Mouse (Mus musculus): Measurements from ENCODE around the gene Ly6g6d. TPM values are rescaled to one million over a fixed set of nuclear protein-coding genes. Genes with fewer than 3 reads are reported as not detected.
A peak's percentile ranks its signal among the peaks of the same experiment; 100 is the strongest.

Gene Ly6g6d
- polyA plus RNA-seq, 1 experiment from 2014 or later, result 4.3 TPM

DNA sequence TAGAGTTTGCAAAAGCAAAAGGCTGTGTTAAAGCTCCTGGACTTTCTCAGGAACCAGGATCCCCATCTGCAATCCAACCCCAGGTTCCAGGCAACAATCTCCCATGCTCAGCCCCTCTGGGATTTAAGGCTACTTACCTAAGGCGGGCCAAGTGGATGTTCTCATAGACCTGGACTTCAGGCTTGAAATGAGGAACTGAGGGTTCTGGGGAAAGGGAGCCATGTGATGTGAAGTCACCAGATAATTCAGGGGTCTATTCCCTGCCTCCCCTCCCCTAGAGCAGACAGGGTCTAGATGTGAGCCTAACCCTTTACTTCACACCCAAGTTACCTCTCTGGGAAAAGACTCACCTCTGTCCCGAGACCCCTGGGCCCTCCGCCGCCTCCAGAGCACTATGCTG is 2.8 kb upstream of the Ly6g6d start:
- H3K36me3 ChIP-seq (ENCODE audit: control insufficient read depth, insufficient read depth, low read length), result no peaks in the 10 kb centered on the region
- H3K4me1 ChIP-seq (ENCODE audit: control insufficient read depth, insufficient read depth, low read length), result peaks cover 9% of the 10 kb centered on the region; the same call in 1 of the 2 replicates
- ATAC-seq (ENCODE audit: low FRiP score, low TSS enrichment), result no peak
- H3K27me3 ChIP-seq (ENCODE audit: control insufficient read depth, insufficient read depth, low read length), result peaks cover 2% of the 10 kb centered on the region; the same call in 1 of the 2 replicates
- H3K9me3 ChIP-seq (ENCODE audit: control insufficient read depth, low read length), result no peaks in the 10 kb centered on the region
- H3K27ac ChIP-seq (ENCODE audit: low read depth, low read length), result no peak overlapping the region
- H3K4me3 ChIP-seq (ENCODE audit: low read length), result no peak overlapping the region
- no peak overlapping the region for H3K4me2 ChIP-seq (replicated peaks; ENCODE audit: low read depth, low read length)
- WGBS, result 90% methylated on average over 4 of the region's 4 CpGs
- H3K9ac ChIP-seq (ENCODE audit: low read depth, low read length), result no peak overlapping the region

DNA sequence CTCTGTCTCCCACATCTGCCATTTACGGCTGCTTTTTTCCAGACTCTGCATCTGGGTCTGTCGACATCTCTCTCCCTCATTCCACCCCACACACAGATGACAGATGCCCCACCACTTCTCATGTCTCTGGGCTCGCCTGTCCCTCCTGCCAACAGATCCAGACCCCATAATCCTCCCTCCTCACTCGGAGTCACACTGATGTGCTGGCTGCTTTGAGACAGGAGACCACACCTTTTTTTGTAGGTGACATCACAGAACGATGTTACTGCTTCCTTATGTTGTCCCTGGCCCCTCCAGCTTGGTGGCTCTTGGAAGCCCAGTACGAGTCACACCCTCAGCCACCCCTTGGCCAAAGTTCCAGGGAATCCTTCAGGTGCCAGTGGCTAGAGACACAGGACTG is 2.4 kb upstream of the Ly6g6d start:
- H3K9ac ChIP-seq (ENCODE audit: low read depth, low read length), result no peak overlapping the region
- WGBS, result 35% methylated on average over 6 of the region's 6 CpGs
- no peak overlapping the region for H3K4me2 ChIP-seq (replicated peaks; ENCODE audit: low read depth, low read length)
- ATAC-seq (ENCODE audit: low FRiP score, low TSS enrichment), result no peak
- H3K27me3 ChIP-seq (ENCODE audit: control insufficient read depth, insufficient read depth, low read length), result peaks cover 2% of the 10 kb centered on the region; the same call in 1 of the 2 replicates
- no peak overlapping the region for H3K27ac ChIP-seq (ENCODE audit: low read depth, low read length)
- H3K9me3 ChIP-seq (ENCODE audit: control insufficient read depth, low read length), result peaks cover 2% of the 10 kb centered on the region; the same call in 1 of the 2 replicates
- no peaks in the 10 kb centered on the region for H3K36me3 ChIP-seq (ENCODE audit: control insufficient read depth, insufficient read depth, low read length)
- H3K4me3 ChIP-seq (ENCODE audit: low read length), result no peak overlapping the region
- peaks cover 9% of the 10 kb centered on the region; the same call in 1 of the 2 replicates for H3K4me1 ChIP-seq (ENCODE audit: control insufficient read depth, insufficient read depth, low read length)

- no peak overlapping the region for H3K9ac ChIP-seq (ENCODE audit: low read depth, low read length)
Measured at GRCm38 (mm10) chr17:35079778-35080177, 1.9 kb upstream of the Ly6g6d start.

GRCm38 (mm10) chr17:35077285-35077684 is 580 bp downstream of the Ly6g6d start:
- 0 out of 2 replicates have a peak, but pooled peaks have one; percentile 25 for ATAC-seq (ENCODE audit: low FRiP score, low TSS enrichment)
- WGBS, result 15% methylated on average over 2 of the region's 2 CpGs
- H3K27ac ChIP-seq (ENCODE audit: low read depth, low read length), result peak overlapping the region; percentile 37; the same call in 1 of the 2 replicates
- no peaks in the 10 kb centered on the region for H3K36me3 ChIP-seq (ENCODE audit: control insufficient read depth, insufficient read depth, low read length)
- H3K4me3 ChIP-seq (ENCODE audit: low read length), result peak overlapping the region; percentile 31
- peaks cover 3% of the 10 kb centered on the region; the same call in 1 of the 2 replicates for H3K9me3 ChIP-seq (ENCODE audit: control insufficient read depth, low read length)
- H3K27me3 ChIP-seq (ENCODE audit: control insufficient read depth, insufficient read depth, low read length), result peaks cover 2% of the 10 kb centered on the region; the same call in 1 of the 2 replicates
- peak overlapping the region; percentile 55; the same call in 1 of the 2 replicates for H3K9ac ChIP-seq (ENCODE audit: low read depth, low read length)
- peaks cover 9% of the 10 kb centered on the region; the same call in 1 of the 2 replicates for H3K4me1 ChIP-seq (ENCODE audit: control insufficient read depth, insufficient read depth, low read length)
- H3K4me2 ChIP-seq (replicated peaks; ENCODE audit: low read depth, low read length), result peak overlapping the region; percentile 50

More at GRCm38 (mm10) chr17:35079778-35080177, 1.9 kb upstream of the Ly6g6d start:
- Histone ChIP-seq H3K36me3 (ENCODE audit: control insufficient read depth, insufficient read depth, low read length) (no peaks in the 10 kb centered on the region), H3K27me3 (ENCODE audit: control insufficient read depth, insufficient read depth, low read length) (peaks cover 2% of the 10 kb centered on the region; the same call in 1 of the 2 replicates), H3K4me3 (ENCODE audit: low read length) (no peak overlapping the region), H3K4me1 (ENCODE audit: control insufficient read depth, insufficient read depth, low read length) (peaks cover 9% of the 10 kb centered on the region; the same call in 1 of the 2 replicates), H3K4me2 (replicated peaks; ENCODE audit: low read depth, low read length) (no peak overlapping the region), H3K27ac (ENCODE audit: low read depth, low read length) (no peak overlapping the region), H3K9me3 (ENCODE audit: control insufficient read depth, low read length) (peaks cover 3% of the 10 kb centered on the region; the same call in 1 of the 2 replicates)
- 61% methylated on average over 9 of the region's 9 CpGs for WGBS
- no peak for ATAC-seq (ENCODE audit: low FRiP score, low TSS enrichment)

- Histone ChIP-seq H3K4me3 (ENCODE audit: low read length) (peak within 1 kb of the TSS; percentile 31), H3K36me3 (ENCODE audit: control insufficient read depth, insufficient read depth, low read length) (no peaks in the 10 kb centered on the region), H3K4me2 (replicated peaks; ENCODE audit: low read depth, low read length) (peak within 1 kb of the TSS; percentile 50), H3K27me3 (ENCODE audit: control insufficient read depth, insufficient read depth, low read length) (peaks cover 2% of the 10 kb centered on the region; the same call in 1 of the 2 replicates), H3K9me3 (ENCODE audit: control insufficient read depth, low read length) (peaks cover 3% of the 10 kb centered on the region; the same call in 1 of the 2 replicates), H3K4me1 (ENCODE audit: control insufficient read depth, insufficient read depth, low read length) (peaks cover 9% of the 10 kb centered on the region; the same call in 1 of the 2 replicates), H3K27ac (ENCODE audit: low read depth, low read length) (peak within 1 kb of the TSS; percentile 37; the same call in 1 of the 2 replicates), H3K9ac (ENCODE audit: low read depth, low read length) (peak within 1 kb of the TSS; percentile 55)
- ATAC-seq (ENCODE audit: low FRiP score, low TSS enrichment), result no peak
- WGBS, result 37% methylated on average over 10 of the region's 10 CpGs
Measured at GRCm38 (mm10) chr17:35076507-35077176, 1.2 kb downstream of the Ly6g6d start, which contains the start of gene Ly6g6e. Gene Ly6g6e, plus strand, starts transcription at chr17:35076902.

GRCm38 (mm10) chr17:35074097-35074496 is 3.8 kb downstream of the Ly6g6d start:
- Histone ChIP-seq H3K4me1 (ENCODE audit: control insufficient read depth, insufficient read depth, low read length) (peaks cover 9% of the 10 kb centered on the region; the same call in 1 of the 2 replicates), H3K4me2 (replicated peaks; ENCODE audit: low read depth, low read length) (no peak overlapping the region), H3K36me3 (ENCODE audit: control insufficient read depth, insufficient read depth, low read length) (no peaks in the 10 kb centered on the region), H3K4me3 (ENCODE audit: low read length) (no peak overlapping the region), H3K9me3 (ENCODE audit: control insufficient read depth, low read length) (peaks cover 3% of the 10 kb centered on the region; the same call in 1 of the 2 replicates), H3K27ac (ENCODE audit: low read depth, low read length) (no peak overlapping the region), H3K9ac (ENCODE audit: low read depth, low read length) (no peak overlapping the region), H3K27me3 (ENCODE audit: control insufficient read depth, insufficient read depth, low read length) (peaks cover 2% of the 10 kb centered on the region; the same call in 1 of the 2 replicates)
- ATAC-seq (ENCODE audit: low FRiP score, low TSS enrichment), result no peak
- WGBS, result 22% methylated on average over 17 of the region's 17 CpGs

DNA sequence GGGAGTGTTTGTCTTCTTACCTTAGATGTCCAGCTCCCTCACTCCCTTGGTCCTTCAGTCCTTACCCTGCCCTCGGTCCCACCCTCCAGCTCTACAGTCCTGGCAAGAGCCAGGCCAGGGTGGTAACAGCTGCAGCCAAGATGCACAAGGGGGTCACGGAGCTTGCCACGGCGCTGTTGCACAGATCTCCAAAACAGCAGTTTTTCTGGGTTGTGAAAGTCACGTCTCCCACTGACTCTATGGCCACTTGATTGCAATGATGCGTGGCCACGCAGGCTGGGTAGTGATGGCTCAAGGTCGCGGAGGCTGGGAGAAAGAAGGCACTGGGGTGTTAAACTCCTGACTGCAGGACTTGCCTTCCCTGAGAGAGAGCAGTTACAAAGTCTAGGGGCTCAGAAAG is 6.4 kb downstream of the Ly6g6d start:
- Histone ChIP-seq H3K4me1 (ENCODE audit: control insufficient read depth, insufficient read depth, low read length) (0 out of 2 replicates have a peak, but pooled peaks cover 3% of the 10 kb centered on the region), H3K4me3 (ENCODE audit: low read length) (no peak overlapping the region), H3K9ac (ENCODE audit: low read depth, low read length) (no peak overlapping the region), H3K27me3 (ENCODE audit: control insufficient read depth, insufficient read depth, low read length) (no peaks in the 10 kb centered on the region; the same call in 1 of the 2 replicates), H3K4me2 (replicated peaks; ENCODE audit: low read depth, low read length) (no peak overlapping the region), H3K9me3 (ENCODE audit: control insufficient read depth, low read length) (peaks cover 3% of the 10 kb centered on the region; the same call in 1 of the 2 replicates), H3K36me3 (ENCODE audit: control insufficient read depth, insufficient read depth, low read length) (no peaks in the 10 kb centered on the region), H3K27ac (ENCODE audit: low read depth, low read length) (no peak overlapping the region)
- ATAC-seq (ENCODE audit: low FRiP score, low TSS enrichment), result no peak
- 51% methylated on average over 9 of the region's 9 CpGs for WGBS

- H3K9me3 ChIP-seq (ENCODE audit: control insufficient read depth, low read length), result peaks cover 3% of the 10 kb centered on the region; the same call in 1 of the 2 replicates
- no peak overlapping the region for H3K4me2 ChIP-seq (replicated peaks; ENCODE audit: low read depth, low read length)
- ATAC-seq (ENCODE audit: low FRiP score, low TSS enrichment), result no peak
- no peaks in the 10 kb centered on the region for H3K36me3 ChIP-seq (ENCODE audit: control insufficient read depth, insufficient read depth, low read length)
- no peak overlapping the region for H3K4me3 ChIP-seq (ENCODE audit: low read length)
- no peaks in the 10 kb centered on the region; the same call in 1 of the 2 replicates for H3K27me3 ChIP-seq (ENCODE audit: control insufficient read depth, insufficient read depth, low read length)
- H3K9ac ChIP-seq (ENCODE audit: low read depth, low read length), result no peak overlapping the region
- no peak overlapping the region for H3K27ac ChIP-seq (ENCODE audit: low read depth, low read length)
- H3K4me1 ChIP-seq (ENCODE audit: control insufficient read depth, insufficient read depth, low read length), result peaks cover 2% of the 10 kb centered on the region; the same call in 1 of the 2 replicates
- 59% methylated on average over 6 of the region's 6 CpGs for WGBS
Measured at GRCm38 (mm10) chr17:35070556-35071229, 7.2 kb downstream of the Ly6g6d start.
